Mouse (Mus musculus): Measurements from ENCODE around the gene Aen. TPM values are rescaled to one million over a fixed set of nuclear protein-coding genes. Genes with fewer than 3 reads are reported as not detected.

Aen gene
- 69.1 and 93.5 TPM in 2 replicates for total RNA-seq (2012; rRNA removed)
- total RNA-seq (2014; rRNA removed) = 72.9 and 73.3 TPM in 2 replicates
- polyA plus RNA-seq (2012; ENCODE audit: insufficient read length, low read depth) = 74.2 and 88.9 TPM in 2 replicates

DNA sequence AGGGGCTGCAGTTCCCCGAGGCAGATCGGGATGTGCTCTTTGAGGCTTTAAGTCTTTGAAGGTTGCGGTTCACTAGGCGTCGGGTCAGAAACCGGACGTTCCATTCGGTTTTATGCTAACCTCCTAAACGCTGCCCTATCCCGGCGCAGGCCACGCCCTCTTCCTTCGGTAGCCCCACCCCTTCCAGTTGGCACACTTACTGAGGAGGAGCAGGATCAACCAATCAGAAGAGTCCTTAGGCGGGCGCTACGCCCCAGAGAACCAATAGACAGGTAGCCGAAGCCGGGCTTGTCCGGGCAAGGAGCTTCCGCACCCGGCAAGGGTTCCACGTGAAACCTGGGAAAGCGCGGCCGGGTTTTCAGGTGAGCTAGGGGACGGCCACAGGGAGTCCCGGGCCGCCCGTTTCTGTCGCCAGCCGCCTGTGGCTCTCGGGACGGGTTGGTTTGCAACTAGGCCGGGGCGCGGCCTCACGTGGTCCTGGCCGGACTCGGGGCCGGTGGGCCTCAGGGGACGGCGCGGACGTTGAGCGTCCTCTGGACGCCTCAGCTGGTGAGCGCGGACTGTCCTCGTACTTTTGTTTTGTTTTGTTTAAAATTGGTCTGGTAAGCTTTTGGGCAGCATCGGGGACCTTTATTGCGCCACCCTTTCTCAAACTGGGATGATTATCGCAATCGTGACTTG is at the start of gene Aen:
Gene Aen (plus strand): TSS at position 202 of the 681 bp plus-strand sequence.
- peaks cover 31% of the 10 kb centered on the region for H3K79me2 ChIP-seq (replicated peaks; ENCODE audit: control insufficient read depth, extremely low read depth, insufficient read depth, poor library complexity, severe bottlenecking)
- peak; percentile 99 for DNase-seq (ENCODE audit: extremely low read depth)
- H3K27me3 ChIP-seq (replicated peaks) = no peaks in the 10 kb centered on the region
- peaks cover 15 to 25% of the 10 kb centered on the region in 2 experiments for H3K4me1 ChIP-seq (ENCODE audit: control insufficient read depth in 1 of 2, insufficient read depth in 2 of 2)
- dilution Hi-C loops (cut with MboI; ENCODE audit: extremely low pct_ligation_motif_present, extremely low pct_unique_long_range_greater_than_20kb, low sequenced_read_pairs) = no loop called here
- peak within 1 kb of the TSS; percentile 84 for H3K9ac ChIP-seq (ENCODE audit: insufficient read depth, low read depth)
- peak within 1 kb of the TSS; percentile 73 to 96 (median 85) for H3K4me3 ChIP-seq (replicated peaks in 1 of 3; ENCODE audit: low read depth in 2 of 3, low read length in 2 of 3, poor library complexity in 1 of 3)
- no peaks in the 10 kb centered on the region for H3K9me3 ChIP-seq (replicated peaks; ENCODE audit: low read length)
- H3K36me3 ChIP-seq (replicated peaks in 1 of 2; ENCODE audit: control insufficient read depth in 1 of 2, insufficient read depth in 1 of 2, low read length in 1 of 2) = peaks cover 6 to 16% of the 10 kb centered on the region in 2 experiments
- TF ChIP-seq USF2 (conservative IDR thresholded peaks at IDR 0.05; ENCODE audit: low read depth, low read length) (no peak), ZNF384 (IDR thresholded peaks at IDR 0.05; ENCODE audit: low read depth, low read length) (no peak), MXI1 (IDR thresholded peaks at IDR 0.05; ENCODE audit: low read depth, low read length) (peak; percentile 99), MAFK (IDR thresholded peaks at IDR 0.05; ENCODE audit: insufficient replicate concordance, low read length) (no peak), ZMIZ1 (IDR thresholded peaks at IDR 0.05; ENCODE audit: low read depth, low read length) (peak; percentile 78), RCOR1 (conservative IDR thresholded peaks at IDR 0.05; ENCODE audit: low read depth, low read length) (no peak), TBP (conservative IDR thresholded peaks at IDR 0.05; ENCODE audit: low read depth, low read length) (peak; percentile 97), ZKSCAN1 (IDR thresholded peaks at IDR 0.05; ENCODE audit: borderline replicate concordance, low read depth, low read length) (no peak), MAX (IDR thresholded peaks at IDR 0.05; ENCODE audit: low read length) (peak; percentile 91; the same call in 1 of the 2 replicates), CTCF (conservative IDR thresholded peaks at IDR 0.05 in 1 of 2, IDR thresholded peaks at IDR 0.05 in 1 of 2; ENCODE audit: low read depth in 2 of 2, low read length in 2 of 2) (no peak), IRF4 (IDR thresholded peaks at IDR 0.05; ENCODE audit: low read depth, low read length) (peak; percentile 16; the same call in 1 of the 2 replicates), PAX5 (IDR thresholded peaks at IDR 0.05; ENCODE audit: low read length) (no peak), BHLHE40 (IDR thresholded peaks at IDR 0.05; ENCODE audit: low read depth, low read length) (no peak), KAT2A (IDR thresholded peaks at IDR 0.05; ENCODE audit: insufficient replicate concordance, low read length) (no peak), NRF1 (IDR thresholded peaks at IDR 0.05; ENCODE audit: low read depth, low read length) (peak; percentile 54; the same call in 1 of the 2 replicates), RAD21 (IDR thresholded peaks at IDR 0.05; ENCODE audit: low read depth, low read length) (no peak), USF1 (IDR thresholded peaks at IDR 0.05; ENCODE audit: low read depth, low read length) (no peak), SMC3 (IDR thresholded peaks at IDR 0.05; ENCODE audit: low read depth, low read length) (no peak), SIN3A (IDR thresholded peaks at IDR 0.05; ENCODE audit: low read length) (peak; percentile 92), POLR2A (IDR thresholded peaks at IDR 0.05; ENCODE audit: low read depth, low read length) (peak; percentile 90), UBTF (IDR thresholded peaks at IDR 0.05; ENCODE audit: low read depth, low read length) (no peak), ZC3H11A (IDR thresholded peaks at IDR 0.05; ENCODE audit: low read depth, low read length) (no peak), HCFC1 (IDR thresholded peaks at IDR 0.05; ENCODE audit: low read depth, low read length) (no peak; the same call in 1 of the 2 replicates), ELF1 (IDR thresholded peaks at IDR 0.05; ENCODE audit: low read depth, low read length) (peak; percentile 85), TCF12 (IDR thresholded peaks at IDR 0.05; ENCODE audit: low read depth, low read length) (peak; percentile 78), GABPA (IDR thresholded peaks at IDR 0.05; ENCODE audit: insufficient replicate concordance, low read depth, low read length) (no peak), CHD1 (IDR thresholded peaks at IDR 0.05; ENCODE audit: low read depth, low read length) (no peak), EP300 (IDR thresholded peaks at IDR 0.05; ENCODE audit: low read length) (no peak), ETS1 (conservative IDR thresholded peaks at IDR 0.05; ENCODE audit: low read depth, low read length) (no peak), POLR2AphosphoS2 (IDR thresholded peaks at IDR 0.05; ENCODE audit: low read depth, low read length) (no peak), MYC (IDR thresholded peaks at IDR 0.05; ENCODE audit: low read depth, low read length) (peak; percentile 96), E2F4 (IDR thresholded peaks at IDR 0.05; ENCODE audit: insufficient replicate concordance, low read depth, low read length) (no peak), JUN (IDR thresholded peaks at IDR 0.05; ENCODE audit: insufficient read depth, low read depth, low read length) (no peak), NELFE (IDR thresholded peaks at IDR 0.05; ENCODE audit: low read depth, low read length) (peak; percentile 82)
- peak within 1 kb of the TSS; percentile 79 for H3K4me2 ChIP-seq (ENCODE audit: insufficient read depth, low read depth, poor library complexity, severe bottlenecking)
- H3K27ac ChIP-seq (ENCODE audit: insufficient read depth, low read depth) = peak within 1 kb of the TSS; percentile 50
- in situ Hi-C loops (cut with MboI; ENCODE audit: low pct_ligation_motif_present, low pct_unique_long_range_greater_than_20kb, low sequenced_read_pairs) = no loop called here

All from CH12.LX (cell line).